Mouse (Mus musculus) midbrain, postnatal 0 days (tissue): ENCODE results near the gene Clstn2. TPM values are rescaled to one million over a fixed set of nuclear protein-coding genes. Genes with fewer than 3 reads are reported as not detected.

Experiments used
- ATAC-seq: fragments of 200-750 bp; cut with Nextera tagmentation; 2 replicates; pipeline ENCODE4 v1.8.0; 2017; ENCODE audit warnings: moderate number of reproducible peaks, mild to moderate bottlenecking, moderate TSS enrichment, moderate library complexity; ENCODE audit not compliant: low FRiP score
- DNase-seq: peaks from one replicate; pipeline ENCODE4 v3.0.0-alpha.2; 2015; ENCODE audit warnings: low spot score
- H3K27ac ChIP-seq: fragments of 300-500 bp; sonication (generic); 2 replicates; pipeline ENCODE4 v1.5.1; 2014; ENCODE audit warnings: low read depth, mild to moderate bottlenecking, low read length, mixed read lengths
- H3K27me3 ChIP-seq: fragments of 300-500 bp; sonication (generic); 2 replicates; pipeline ENCODE4 v1.6.1; 2014; ENCODE audit warnings: low read length, control low read depth, mixed read lengths; ENCODE audit not compliant: insufficient read depth
- H3K36me3 ChIP-seq: fragments of 300-500 bp; sonication (generic); 2 replicates; pipeline ENCODE4 v1.6.1; 2014; ENCODE audit warnings: low read length, control low read depth, mixed read lengths; ENCODE audit not compliant: insufficient read depth
- H3K4me1 ChIP-seq: fragments of 300-500 bp; sonication (generic); 2 replicates; pipeline ENCODE4 v1.6.1; 2014; ENCODE audit warnings: mild to moderate bottlenecking, control low read depth, antibody characterized with exemption, low read length, mixed read lengths; ENCODE audit not compliant: insufficient read depth
- H3K4me2 ChIP-seq: fragments of 300-500 bp; sonication (generic); 2 replicates; pipeline ENCODE4 v1.6.1; 2014; ENCODE audit warnings: low read depth, mild to moderate bottlenecking, low read length, mixed read lengths; ENCODE audit not compliant: poor library complexity, severe bottlenecking
- H3K4me3 ChIP-seq: fragments of 300-500 bp; sonication (generic); 2 replicates; pipeline ENCODE4 v1.5.1; 2014; ENCODE audit warnings: low read depth, mild to moderate bottlenecking, low read length, moderate library complexity
- H3K9ac ChIP-seq: fragments of 300-500 bp; sonication (generic); replicated peaks from 2 replicates; pipeline ENCODE4 v1.6.1; 2014; ENCODE audit warnings: mild to moderate bottlenecking, low read length, moderate library complexity, mixed read lengths; ENCODE audit not compliant: poor library complexity, severe bottlenecking
- H3K9me3 ChIP-seq: fragments of 300-500 bp; sonication (generic); 2 replicates; pipeline ENCODE4 v1.6.1; 2016; ENCODE audit warnings: low read length, control low read depth
- CTCF ChIP-seq: IDR thresholded peaks from 2 replicates; pipeline ENCODE4 v1.5.1; 2016; ENCODE audit warnings: antibody characterized with exemption, mild to moderate bottlenecking
- WGBS: fragments of 180-500 bp; shearing (Covaris S2); extraction: QIAGEN DNeasy Blood & Tissue Kit; methylation state at CpG from one replicate; pipeline ENCODE4 v1.1.7; 2014; 5-methylcytosine and 5-hydroxymethylcytosine counted together
- polyA plus RNA-seq: library from polyadenylated mRNA; unstranded; fragments of >200 nt; fragmentation: Nextera tagmentation; extraction: Ambion mirVana; gene quantifications from 2 replicates; pipeline ENCODE4 v1.2.1, GENCODE M21; 2015
- total RNA-seq: library from RNA; depleted of rRNA; stranded (reverse); fragments of >200 nt; gene quantifications from 2 replicates; pipeline ENCODE4 v1.2.3, GENCODE M21; 2014

Gene Clstn2
- total and polyA plus RNA-seq, 2 experiments from 2014 or later: 9.2 to 45.7 TPM

DNA sequence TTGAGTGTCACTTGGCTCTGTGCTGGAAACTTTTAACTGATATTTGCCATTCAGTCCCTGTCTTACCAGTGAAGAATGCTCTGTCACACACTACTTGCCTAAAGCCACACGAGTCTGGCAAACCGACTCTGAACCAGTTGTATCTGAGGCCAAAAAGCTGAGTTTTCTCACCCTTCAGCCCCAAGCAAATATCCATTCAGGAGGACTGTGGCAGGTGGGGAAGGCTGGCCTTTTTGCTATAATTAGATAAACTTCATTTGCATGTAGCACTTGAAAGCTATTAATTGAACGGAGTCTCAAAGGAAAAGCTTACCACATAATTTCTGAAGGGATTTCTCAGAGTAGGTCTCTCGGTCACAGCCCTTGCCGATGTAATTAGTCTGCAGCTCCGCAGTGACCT lies 491.6 kb downstream of the Clstn2 start:
- no peak for ATAC-seq
- Histone ChIP-seq H3K9ac (no peak overlapping the region), H3K27me3 (no peaks in the 10 kb centered on the region), H3K27ac (no peak overlapping the region), H3K36me3 (no peaks in the 10 kb centered on the region), H3K4me1 (peaks cover 4% of the 10 kb centered on the region; the same call in 1 of the 2 replicates), H3K4me3 (no peak overlapping the region), H3K9me3 (no peaks in the 10 kb centered on the region), H3K4me2 (no peak overlapping the region)
- peak; percentile 34 for DNase-seq
- TF ChIP-seq CTCF: no peak
- 55% methylated on average over 6 of the region's 6 CpGs for WGBS

DNA sequence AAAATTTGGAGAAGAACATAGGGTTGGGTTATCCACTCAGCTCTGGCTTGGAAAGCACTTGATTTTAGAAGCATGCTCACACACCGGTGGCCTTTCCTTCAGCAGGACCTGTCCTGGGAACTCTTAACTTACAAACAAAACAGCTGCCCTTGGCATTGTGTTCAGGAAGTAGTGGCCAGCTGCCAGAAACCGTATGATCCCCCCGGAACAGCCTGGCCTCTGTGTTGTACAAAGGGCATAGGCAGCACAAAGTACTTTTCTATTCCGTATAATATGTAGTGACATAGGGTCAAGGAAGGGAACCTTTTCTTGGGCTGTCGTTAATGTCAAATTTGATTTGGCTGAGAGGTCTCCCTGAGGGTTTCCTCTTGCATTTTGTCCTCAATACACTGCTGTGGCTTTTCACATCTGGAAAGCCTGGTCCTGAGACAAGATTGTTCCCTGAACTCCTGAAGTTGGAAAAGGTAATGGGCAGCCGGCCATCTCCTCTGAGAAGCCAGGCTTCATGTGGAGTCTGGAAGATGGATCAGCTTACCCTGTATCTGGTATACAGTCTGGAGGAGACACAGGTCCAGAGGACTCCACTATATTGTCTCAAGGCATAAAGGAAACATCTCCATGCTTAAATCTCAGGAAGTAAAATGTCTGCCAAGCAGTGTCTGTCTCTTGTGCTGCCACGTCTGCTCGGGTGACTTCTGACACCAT lies 494.8 kb downstream of the Clstn2 start:
- Histone ChIP-seq H3K27me3 (no peaks in the 10 kb centered on the region), H3K36me3 (no peaks in the 10 kb centered on the region), H3K27ac (no peak overlapping the region), H3K4me2 (no peak overlapping the region), H3K9ac (no peak overlapping the region), H3K9me3 (no peaks in the 10 kb centered on the region), H3K4me3 (no peak overlapping the region), H3K4me1 (no peaks in the 10 kb centered on the region)
- DNase-seq: no peak
- no peak for ATAC-seq
- WGBS: 50% methylated on average over 8 of the region's 8 CpGs
- no peak for TF ChIP-seq CTCF

DNA sequence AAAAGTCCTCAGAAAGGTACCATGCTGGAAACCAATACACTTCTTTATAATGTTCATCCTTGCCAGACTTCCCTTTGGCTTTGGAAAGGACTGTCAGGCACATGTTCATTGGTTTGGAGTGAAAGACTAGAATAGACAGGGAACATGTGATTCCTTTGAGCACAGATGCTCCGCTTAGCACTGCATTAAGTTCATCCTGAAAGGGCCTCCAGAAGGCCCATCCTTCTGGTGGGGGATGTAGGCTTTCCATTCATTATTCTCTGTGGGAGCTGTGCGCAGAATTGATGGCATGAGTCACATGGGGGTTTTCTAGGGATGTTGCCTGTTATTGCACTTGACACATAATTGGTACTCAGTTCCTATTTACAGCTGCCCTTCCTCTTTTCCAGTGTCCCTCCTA lies 498.8 kb downstream of the Clstn2 start:
- WGBS: 82% methylated on average over 2 of the region's 2 CpGs
- no peak for TF ChIP-seq CTCF
- no peak for ATAC-seq

DNA sequence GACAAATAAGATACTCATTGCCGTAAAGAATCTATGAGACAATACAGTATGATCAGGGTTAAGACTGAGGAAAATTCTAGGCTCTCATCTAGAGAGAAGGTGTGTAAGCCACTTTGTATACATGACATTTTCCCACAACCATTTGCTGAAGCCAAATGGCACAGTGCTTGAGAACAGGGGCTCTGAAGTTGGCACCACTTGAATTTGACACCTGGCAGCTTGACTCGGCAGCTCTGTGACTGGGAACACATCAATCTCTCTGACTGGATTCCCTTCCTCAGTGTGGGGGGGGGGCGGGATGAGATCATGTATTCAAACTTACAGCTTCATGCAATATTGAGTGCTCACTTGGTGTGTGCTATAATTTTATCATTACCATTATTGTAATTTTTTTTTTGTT lies 499.7 kb downstream of the Clstn2 start:
- 89% methylated on average over 3 of the region's 3 CpGs for WGBS
- Histone ChIP-seq H3K27ac (no peak overlapping the region), H3K9me3 (no peaks in the 10 kb centered on the region), H3K4me2 (no peak overlapping the region), H3K36me3 (no peaks in the 10 kb centered on the region), H3K4me1 (no peaks in the 10 kb centered on the region), H3K27me3 (no peaks in the 10 kb centered on the region), H3K9ac (no peak overlapping the region), H3K4me3 (no peak overlapping the region)
- no peak for TF ChIP-seq CTCF
- DNase-seq: no peak
- ATAC-seq: no peak

More for the DNA sequence above, 498.8 kb downstream of the Clstn2 start:
- Histone ChIP-seq H3K9ac (no peak overlapping the region), H3K4me2 (no peak overlapping the region), H3K4me1 (no peaks in the 10 kb centered on the region), H3K27me3 (no peaks in the 10 kb centered on the region), H3K27ac (no peak overlapping the region), H3K36me3 (no peaks in the 10 kb centered on the region), H3K4me3 (no peak overlapping the region), H3K9me3 (no peaks in the 10 kb centered on the region)
- peak; percentile 37 for DNase-seq

DNA sequence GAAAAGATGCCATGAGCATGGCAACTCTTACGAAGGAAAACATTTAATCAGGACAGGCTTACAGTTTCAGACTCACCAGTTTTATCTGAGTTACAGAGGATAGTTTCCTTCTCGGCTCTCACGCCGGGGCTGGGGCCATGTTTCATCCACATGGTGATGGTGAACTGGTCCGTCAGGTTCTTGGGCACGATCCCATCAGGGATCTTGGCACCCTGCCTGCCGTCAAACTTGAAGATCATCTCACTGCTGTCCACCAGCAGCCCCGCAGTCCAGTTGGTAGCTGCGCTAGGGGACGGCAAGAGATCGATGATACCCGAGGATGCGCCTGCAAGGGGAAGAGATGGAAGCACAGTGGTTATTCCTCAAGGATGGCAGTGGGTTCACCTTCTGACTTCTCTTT lies 500.4 kb downstream of the Clstn2 start:
- H3K27ac ChIP-seq: no peak overlapping the region
- H3K4me1 ChIP-seq: no peaks in the 10 kb centered on the region
- no peak overlapping the region for H3K9ac ChIP-seq
- no peak for TF ChIP-seq CTCF
- no peaks in the 10 kb centered on the region for H3K36me3 ChIP-seq
- ATAC-seq (no peak), DNase-seq (no peak)
- H3K4me2 ChIP-seq: no peak overlapping the region
- 94% methylated on average over 13 of the region's 13 CpGs for WGBS
- H3K9me3 ChIP-seq: no peaks in the 10 kb centered on the region
- no peak overlapping the region for H3K4me3 ChIP-seq
- H3K27me3 ChIP-seq: no peaks in the 10 kb centered on the region

DNA sequence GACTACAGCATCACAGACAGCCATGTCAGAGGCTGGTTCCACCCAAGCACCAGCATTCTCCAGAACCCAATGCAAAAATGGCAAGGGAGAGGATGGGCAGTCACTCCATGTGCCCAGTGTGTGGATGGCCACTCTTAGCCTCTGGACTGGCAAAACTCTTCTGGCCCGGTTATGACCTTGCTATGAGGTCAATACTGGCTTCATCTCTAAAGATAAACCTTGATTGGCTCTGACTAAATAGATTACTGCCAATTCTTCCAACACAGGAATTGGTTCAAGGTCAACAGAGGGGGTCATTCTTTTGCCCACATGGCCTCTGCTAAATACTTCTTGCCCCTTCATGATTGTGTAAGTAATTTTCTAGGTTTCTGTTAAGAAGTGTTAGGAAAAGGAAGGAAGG lies 505.1 kb downstream of the Clstn2 start:
- no peak for TF ChIP-seq CTCF
- ATAC-seq (no peak), DNase-seq (no peak)
- H3K9me3 ChIP-seq: no peaks in the 10 kb centered on the region
- 89% methylated on average over 1 of the region's 1 CpGs for WGBS
- no peak overlapping the region for H3K27ac ChIP-seq
- H3K4me3 ChIP-seq: no peak overlapping the region
- no peak overlapping the region for H3K4me2 ChIP-seq
- H3K27me3 ChIP-seq: no peaks in the 10 kb centered on the region
- H3K36me3 ChIP-seq: no peaks in the 10 kb centered on the region
- no peaks in the 10 kb centered on the region for H3K4me1 ChIP-seq
- H3K9ac ChIP-seq: no peak overlapping the region
